ENCODE assay signal across 13 mouse cellular contexts in the genomic region with DNA sequence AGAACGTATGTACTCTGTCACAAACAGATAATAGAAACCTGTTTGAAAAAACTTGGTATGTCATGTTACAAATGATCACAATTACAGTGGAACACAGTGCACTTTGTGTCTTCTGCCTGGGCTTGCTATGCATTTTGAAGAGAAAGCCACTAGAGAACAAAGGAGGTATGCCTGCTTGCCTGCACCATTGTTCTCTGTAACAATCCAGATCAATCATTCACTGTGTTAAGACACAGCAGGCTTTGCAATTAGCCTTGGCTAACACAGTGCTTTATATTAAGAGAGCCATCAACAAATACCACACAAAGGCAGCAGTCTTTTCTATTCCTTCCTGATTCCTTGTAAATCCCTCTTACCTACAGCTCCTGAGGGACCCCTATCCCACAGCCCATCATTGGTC.
DNase-seq lines count a peak whose midpoint lies in the region; ATAC-seq and TF ChIP-seq lines count a peak whose summit lies in the region.
"Had no signal": no experiment of that assay in that cellular context is flagged by ENCODE, and none has a peak within 500 bp of the region (broad histone marks: within the 10 kb centered on the region; RNA-seq: fewer than 3 reads in every experiment).

No protein-coding gene starts in this region.

- no peak for TF ChIP-seq EP300 in lung, postnatal 0 days (IDR thresholded peaks at IDR 0.05)
- TF ChIP-seq EP300 in heart, adult 2 months (IDR thresholded peaks at IDR 0.05; ENCODE audit: insufficient read depth, low read depth, low read length) = no peak

- no peak overlapping the region for H3K9ac ChIP-seq in lung, postnatal 0 days (replicated peaks; ENCODE audit: low read depth)
- H3K9ac ChIP-seq in hindbrain, embryonic 16.5 days (ENCODE audit: low read depth, low read length) = no peak overlapping the region
- H3K9ac ChIP-seq in heart, adult 2 months (ENCODE audit: low read depth, low read length) = no peak overlapping the region
- H3K9ac ChIP-seq: limb, embryonic 15.5 days had no signal

- no peak overlapping the region for H3K4me3 ChIP-seq in lung, postnatal 0 days (ENCODE audit: low read depth, low read length)
- H3K4me3 ChIP-seq in hindbrain, embryonic 16.5 days (ENCODE audit: low read length) = no peak overlapping the region
- H3K4me3 ChIP-seq in heart, adult 2 months = no peak overlapping the region
- H3K4me3 ChIP-seq: gastrocnemius, adult 2 months; limb, embryonic 15.5 days; megakaryocyte, embryonic 14.5 days had no signal

- H3K79me2 ChIP-seq in heart, adult 2 months (replicated peaks; ENCODE audit: control insufficient read depth, insufficient read depth, low read length) = no peaks in the 10 kb centered on the region

- TF ChIP-seq CTCF in lung, postnatal 0 days (IDR thresholded peaks at IDR 0.05) = no peak
- no peak for TF ChIP-seq CTCF in heart, adult 2 months (IDR thresholded peaks at IDR 0.05)

- peak; percentile 67 for ATAC-seq in lung, postnatal 0 days
- ATAC-seq in hindbrain, embryonic 16.5 days = peak; percentile 72

- no peaks in the 10 kb centered on the region for H3K27me3 ChIP-seq in lung, postnatal 0 days (replicated peaks; ENCODE audit: insufficient read depth, low read length)
- no peaks in the 10 kb centered on the region for H3K27me3 ChIP-seq in hindbrain, embryonic 16.5 days (replicated peaks; ENCODE audit: control insufficient read depth, insufficient read depth, low read length)
- H3K27me3 ChIP-seq in heart, adult 2 months (ENCODE audit: control insufficient read depth, insufficient read depth, low read length) = no peaks in the 10 kb centered on the region
- H3K27me3 ChIP-seq: limb, embryonic 15.5 days; megakaryocyte, embryonic 14.5 days had no signal

- 28% methylated on average over 1 of the region's 1 CpGs for WGBS in lung, postnatal 0 days
- WGBS in hindbrain, embryonic 16.5 days = 8% methylated on average over 1 of the region's 1 CpGs
- WGBS in heart, adult 2 months = 55% methylated on average over 1 of the region's 1 CpGs

- intact Hi-C loops in heart, adult 2 months (cut with DNase I) = no loop called here

- H3K36me3 ChIP-seq in lung, postnatal 0 days (ENCODE audit: insufficient read depth, low read length) = no peaks in the 10 kb centered on the region
- no peaks in the 10 kb centered on the region for H3K36me3 ChIP-seq in hindbrain, embryonic 16.5 days (ENCODE audit: control insufficient read depth, insufficient read depth, low read length)
- H3K36me3 ChIP-seq in heart, adult 2 months (ENCODE audit: control insufficient read depth, insufficient read depth, low read length) = no peaks in the 10 kb centered on the region
- H3K36me3 ChIP-seq: limb, embryonic 15.5 days had no signal

- no peak overlapping the region for H3K27ac ChIP-seq in lung, postnatal 0 days (ENCODE audit: low read length)
- H3K27ac ChIP-seq in hindbrain, embryonic 16.5 days (ENCODE audit: low read depth, low read length) = no peak overlapping the region
- H3K27ac ChIP-seq in heart, adult 2 months = no peak overlapping the region
- H3K27ac ChIP-seq: gastrocnemius, adult 2 months; limb, embryonic 15.5 days had no signal

- H3K9me3 ChIP-seq in lung, postnatal 0 days (ENCODE audit: low read length) = no peaks in the 10 kb centered on the region
- H3K9me3 ChIP-seq in hindbrain, embryonic 16.5 days (ENCODE audit: control insufficient read depth, low read length) = no peaks in the 10 kb centered on the region
- H3K9me3 ChIP-seq: limb, embryonic 15.5 days; megakaryocyte, embryonic 14.5 days had no signal

- H3K4me1 ChIP-seq in lung, postnatal 0 days (ENCODE audit: insufficient read depth, low read depth, low read length) = no peaks in the 10 kb centered on the region
- no peaks in the 10 kb centered on the region for H3K4me1 ChIP-seq in hindbrain, embryonic 16.5 days (ENCODE audit: control insufficient read depth, insufficient read depth, low read depth, low read length)
- H3K4me1 ChIP-seq in heart, adult 2 months (ENCODE audit: control insufficient read depth, insufficient read depth, low read length) = no peaks in the 10 kb centered on the region
- H3K4me1 ChIP-seq: limb, embryonic 15.5 days; megakaryocyte, embryonic 14.5 days had no signal

- H3K4me2 ChIP-seq in lung, postnatal 0 days (replicated peaks; ENCODE audit: low read depth, low read length) = no peak overlapping the region
- H3K4me2 ChIP-seq in hindbrain, embryonic 16.5 days (ENCODE audit: low read length) = no peak overlapping the region
- H3K4me2 ChIP-seq: limb, embryonic 15.5 days had no signal

- peak; percentile 9 for DNase-seq in lung, postnatal 0 days (ENCODE audit: low spot score)
- no peak for DNase-seq in lung, postnatal 14 days
- DNase-seq in embryo, embryonic 9.5 days (ENCODE audit: extremely low spot score) = peak; percentile 33
- DNase-seq in retina, postnatal 1 day = peak; percentile 90
- DNase-seq in heart, adult 2 months = no peak
- no peak for DNase-seq in liver
- DNase-seq: gastrocnemius, adult 2 months; heart, postnatal 14 days; kidney, postnatal 4 days; right cerebral cortex, postnatal 4 days had no signal

- TF ChIP-seq POLR2A in heart, adult 2 months (IDR thresholded peaks at IDR 0.05; ENCODE audit: insufficient read depth, low read depth, low read length) = no peak

Comparison
In these comparisons a context has a peak if more than half of its experiments do, and no peak if none do; other contexts are left out.
1. DNase-seq: peak in lung, postnatal 0 days (single experiment), embryo, embryonic 9.5 days (single experiment) and retina, postnatal 1 day (single experiment); none in lung, postnatal 14 days (single experiment), heart, adult 2 months (0 of 2) and liver (single experiment).